Mouse (Mus musculus): ENCODE data around the gene 1110008L16Rik.
"Not testable (repeated sequence)": the region's sequence is repeated elsewhere in the genome, so short reads cannot be mapped to it uniquely, and the experiment has no call there.

- TF ChIP-seq POLR2A (IDR thresholded peaks at IDR 0.05; ENCODE audit: low read depth, low read length); CTCF (IDR thresholded peaks at IDR 0.05; ENCODE audit: extremely low read depth, insufficient read length, insufficient replicate concordance, low read depth, low read length): not testable (repeated sequence)
Observed at GRCm38 (mm10) chr12:55343045-55343444, 43.7 kb downstream of the 1110008L16Rik start.

All from small intestine, adult 2 months (tissue).